Mouse (Mus musculus): ENCODE measurements at regions not wholly inside any gene's neighbourhood (a gene's known extent, or its start where the extent isn't known, plus 50 kb on each side); places are given as distances from the start of the nearest gene placed in this dataset.

DNA sequence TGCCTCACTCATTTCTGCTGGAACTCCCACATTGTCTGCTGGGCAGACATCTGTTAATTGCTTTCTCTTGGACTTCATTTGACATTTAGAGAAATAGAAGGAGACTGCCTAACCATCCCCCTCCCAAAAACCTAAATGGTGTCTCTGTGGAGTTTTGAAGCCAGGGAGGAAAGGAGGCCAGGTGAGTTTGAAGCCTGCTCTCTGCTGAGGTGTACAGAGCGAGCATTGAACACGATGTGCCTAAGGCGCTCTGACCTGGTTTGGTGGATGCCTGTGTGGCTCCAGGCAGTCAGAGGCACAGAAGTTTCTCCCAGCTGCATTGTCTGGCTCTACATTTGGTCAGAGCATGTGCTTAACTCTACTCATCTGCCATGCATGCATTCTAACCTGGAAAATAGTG is 302.6 kb upstream of the Camk1g start:
- peak; percentile 29 for DNase-seq

DNA sequence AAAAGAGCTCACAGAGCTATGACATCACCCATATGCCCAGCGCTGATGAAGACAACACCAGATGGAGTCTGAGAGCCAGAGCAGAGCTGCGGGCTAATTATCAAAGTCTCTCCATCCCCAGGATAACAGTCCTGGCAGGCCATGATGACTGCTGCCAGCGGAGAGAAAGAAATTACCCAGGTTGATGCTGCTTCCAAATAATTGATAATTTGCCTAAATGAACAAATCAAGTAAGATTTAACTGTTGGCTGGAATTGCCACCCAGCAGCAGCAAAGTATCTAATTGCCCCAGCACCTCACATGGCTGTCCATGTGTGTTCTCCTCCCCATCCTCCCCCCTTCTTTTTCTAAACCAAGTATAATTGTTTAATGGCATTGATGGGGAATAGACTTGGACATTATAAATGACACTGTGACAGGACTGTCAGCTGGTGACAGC is 301.7 kb upstream of the Camk1g start:
- DNase-seq: peak; percentile 48

DNA sequence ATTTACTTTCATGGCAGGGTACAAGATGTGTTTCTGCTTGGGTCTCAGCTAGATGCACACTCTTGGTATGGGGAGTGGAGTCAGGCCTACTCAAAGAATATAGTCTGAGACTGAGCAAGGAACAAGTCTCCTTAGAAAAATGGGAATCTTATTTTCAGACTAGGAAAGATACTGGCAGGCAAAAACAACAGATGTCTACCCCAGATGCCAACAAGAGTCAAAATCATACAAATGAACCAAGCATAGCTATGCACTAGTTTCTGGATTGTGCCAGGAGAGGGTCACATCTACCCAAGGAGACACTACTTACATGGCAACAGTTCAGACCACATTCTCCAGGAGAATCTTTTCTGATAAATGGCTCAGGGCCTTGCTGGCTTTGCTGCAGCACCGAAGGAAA is 300.9 kb upstream of the Camk1g start:
- peak; percentile 24 for DNase-seq

DNA sequence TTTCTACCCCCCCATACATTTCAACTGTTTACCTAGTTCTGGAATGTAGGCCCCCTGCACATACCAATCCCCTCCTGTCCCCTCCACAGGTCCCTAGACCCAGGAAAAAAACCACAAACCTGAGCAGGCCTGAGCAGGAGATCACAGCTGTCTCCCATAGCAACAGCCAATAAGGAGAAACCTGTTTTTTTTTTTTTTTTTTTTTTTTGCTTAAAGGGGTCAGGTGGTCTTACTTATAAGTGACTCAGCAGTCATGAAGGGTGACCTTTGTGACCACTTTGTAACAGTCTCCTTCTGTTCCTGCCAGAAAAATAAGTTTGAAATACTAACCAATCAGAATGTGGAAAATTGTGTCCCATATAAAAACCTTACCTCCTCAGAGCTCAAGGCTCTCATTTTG is 299.9 kb upstream of the Camk1g start:
- no peak for DNase-seq

DNA sequence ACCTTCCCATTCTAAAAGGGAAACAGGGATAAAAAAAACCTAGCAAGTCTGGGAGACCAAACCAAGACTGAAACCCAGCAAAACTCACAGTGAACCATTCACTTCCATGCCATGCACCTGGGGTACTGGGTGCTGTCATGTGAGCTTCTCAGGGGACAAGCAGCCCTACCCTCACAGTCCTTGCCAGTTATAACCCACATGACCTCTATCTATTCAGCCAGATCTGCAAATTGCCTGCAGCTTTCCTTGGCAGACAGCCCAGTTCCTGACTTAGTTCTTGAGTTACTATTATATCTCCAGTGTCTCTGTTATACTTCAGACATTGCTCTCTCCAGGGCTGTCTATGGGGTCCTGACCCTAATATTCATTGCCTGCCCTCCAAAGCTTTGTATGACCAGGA is 298.7 kb upstream of the Camk1g start:
- DNase-seq: no peak

DNA sequence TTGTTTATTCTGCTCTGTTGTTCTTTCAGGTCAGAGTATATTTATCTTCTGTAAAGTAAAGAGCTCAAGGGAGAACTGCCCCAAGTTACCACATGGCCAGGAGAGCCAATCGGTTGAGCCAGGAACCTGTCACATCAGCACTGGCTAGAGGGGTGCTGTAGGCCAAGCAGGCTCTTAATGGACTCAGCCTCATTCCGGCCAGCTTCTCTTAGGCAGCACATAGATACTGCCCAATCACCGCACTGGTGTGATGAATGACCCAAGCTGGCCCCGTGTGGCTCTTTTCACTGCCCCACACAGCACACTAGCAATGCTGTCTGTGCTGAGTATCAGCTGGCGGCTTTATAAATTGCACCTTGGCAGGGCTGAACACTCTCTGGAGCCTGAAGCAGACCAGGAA is 295.8 kb upstream of the Camk1g start:
- DNase-seq: no peak

DNA sequence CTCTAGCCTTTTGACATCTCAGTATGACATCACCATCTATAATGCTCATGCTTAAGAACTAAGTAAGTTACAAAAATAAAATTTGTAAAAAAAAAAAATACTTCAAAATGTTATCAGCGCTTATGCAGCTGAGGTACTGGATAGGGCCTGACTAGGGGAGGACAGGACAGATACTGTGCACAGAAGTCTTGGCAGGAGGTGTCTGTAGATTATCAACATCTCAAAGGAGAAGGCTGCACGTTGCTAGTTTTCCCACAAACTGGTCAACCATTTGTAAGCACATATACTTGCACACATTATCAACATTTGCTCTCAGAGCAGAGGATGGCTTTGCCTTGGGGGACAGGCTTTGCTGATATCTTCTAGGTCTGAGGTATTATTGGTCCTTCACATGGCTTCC is 294.5 kb upstream of the Camk1g start:
- no peak for DNase-seq

DNA sequence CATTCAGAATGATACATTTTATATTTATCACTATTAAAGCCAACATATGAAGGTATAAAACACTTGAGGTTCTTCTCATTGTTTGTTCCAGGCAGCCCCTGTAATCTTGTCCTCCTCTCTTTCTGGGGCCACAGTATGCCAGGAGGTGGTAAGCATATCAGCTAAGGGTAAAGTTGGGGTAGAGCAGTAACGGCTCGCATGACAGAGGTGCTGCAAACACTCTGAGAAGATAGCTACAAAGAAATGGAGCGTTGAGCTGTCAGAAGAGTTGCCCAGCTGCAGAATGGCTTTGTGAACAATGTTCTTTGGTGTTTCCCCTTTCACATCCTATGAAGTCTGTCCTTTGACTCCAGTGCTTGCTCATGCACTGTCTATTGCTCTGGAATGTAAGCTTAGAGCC is 293.5 kb upstream of the Camk1g start:
- DNase-seq: no peak

DNA sequence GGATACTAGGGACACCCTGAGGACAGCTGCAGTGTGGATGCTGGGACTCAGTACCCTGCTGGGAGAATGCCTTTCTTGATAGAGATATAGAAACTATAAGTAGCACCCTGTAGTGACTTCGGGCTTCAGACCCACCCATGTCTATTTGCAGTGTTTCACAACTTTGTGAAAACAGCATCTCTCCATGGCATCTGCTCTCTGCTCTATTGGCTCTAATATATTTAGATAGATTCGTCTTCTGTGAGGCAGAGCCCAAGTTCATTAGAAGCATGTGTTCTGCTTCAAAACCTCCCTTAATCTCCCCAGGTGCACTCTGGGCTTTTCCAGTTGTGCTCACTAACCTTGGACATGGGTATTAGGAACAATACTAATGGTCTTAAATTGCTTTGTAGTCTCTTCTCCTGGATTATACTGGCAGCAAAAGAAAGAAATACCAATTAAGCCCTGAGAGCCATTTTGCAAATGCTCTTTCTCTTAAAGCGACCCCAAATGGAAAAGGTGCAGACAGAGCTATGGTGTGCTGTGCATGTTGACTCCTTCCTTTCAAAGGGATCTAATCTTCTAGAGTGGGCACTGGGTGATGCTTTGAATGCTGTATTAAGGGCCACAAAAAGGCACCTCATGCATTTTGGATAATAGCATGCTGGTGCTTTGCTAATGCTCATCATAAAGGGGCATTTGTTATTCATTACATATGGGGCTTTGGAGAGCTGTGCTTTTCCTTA is 292.2 kb upstream of the Camk1g start:
- DNase-seq: no peak

DNA sequence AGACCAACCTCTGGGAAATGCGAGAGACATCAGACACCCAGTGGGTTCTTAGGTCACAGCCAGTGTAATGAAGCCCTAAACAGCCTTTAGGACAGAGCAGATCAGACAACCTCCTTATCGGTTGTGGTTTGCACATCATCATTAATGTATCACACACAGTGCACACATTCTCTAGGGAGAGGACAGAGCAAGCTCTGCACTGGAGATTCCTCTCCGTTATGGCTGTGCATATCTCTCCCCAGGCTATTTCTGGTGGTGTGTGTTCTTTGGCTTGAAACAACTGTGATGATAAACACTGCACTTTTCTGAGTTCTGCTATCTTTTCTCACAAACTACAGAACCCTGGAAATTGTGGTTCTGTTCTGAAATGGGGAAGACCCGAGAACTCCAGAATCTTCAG is 291.3 kb upstream of the Camk1g start:
- no peak for DNase-seq

DNA sequence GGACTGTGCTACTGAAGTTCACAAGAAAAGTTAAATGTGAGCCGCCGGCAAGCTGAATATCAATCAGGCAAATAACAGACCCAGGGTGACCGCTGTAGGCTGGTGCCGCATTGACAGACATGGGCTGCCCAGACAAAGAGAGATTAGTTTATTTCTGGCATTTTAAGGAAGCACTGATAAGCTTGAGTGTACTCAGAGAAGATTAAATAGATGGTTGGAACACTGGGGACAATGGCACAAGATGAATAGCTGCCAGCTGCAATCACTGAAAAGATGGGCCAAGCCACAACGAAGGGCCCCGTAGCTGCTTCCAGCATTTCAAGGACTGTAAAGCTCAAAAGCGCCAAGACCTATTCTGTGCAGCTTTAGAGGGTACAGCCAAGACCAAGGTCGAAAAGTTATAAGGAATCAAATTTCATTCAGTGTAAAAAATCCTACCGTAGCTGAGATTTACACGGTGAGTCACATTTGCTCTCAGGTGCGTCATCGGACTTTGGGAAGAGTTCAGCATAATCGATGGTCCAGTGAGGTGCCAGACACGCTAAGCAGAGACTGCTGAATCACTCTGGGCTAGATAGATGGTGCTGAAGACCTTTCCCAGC is 285.1 kb upstream of the Camk1g start:
- DNase-seq: no peak

DNA sequence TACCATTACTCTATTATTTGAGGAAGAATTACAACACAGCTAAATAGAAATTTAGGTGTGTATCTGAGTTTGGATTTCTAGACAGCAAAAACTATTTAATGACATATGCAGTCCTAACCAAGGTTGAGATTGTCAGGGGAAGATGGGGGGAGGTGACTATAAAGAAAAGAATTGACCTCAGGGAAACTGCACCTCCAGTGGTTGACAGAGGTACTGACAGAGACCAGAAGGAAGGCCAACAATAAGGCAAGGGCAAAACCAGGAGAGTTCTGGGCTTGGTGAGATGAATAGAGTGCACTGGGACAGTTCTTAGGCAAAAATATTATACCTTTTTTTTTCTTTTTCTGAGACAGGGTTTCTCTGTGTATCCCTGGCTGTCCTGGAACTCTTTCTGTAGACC is 280.2 kb upstream of the Camk1g start:
- no peak for DNase-seq

DNA sequence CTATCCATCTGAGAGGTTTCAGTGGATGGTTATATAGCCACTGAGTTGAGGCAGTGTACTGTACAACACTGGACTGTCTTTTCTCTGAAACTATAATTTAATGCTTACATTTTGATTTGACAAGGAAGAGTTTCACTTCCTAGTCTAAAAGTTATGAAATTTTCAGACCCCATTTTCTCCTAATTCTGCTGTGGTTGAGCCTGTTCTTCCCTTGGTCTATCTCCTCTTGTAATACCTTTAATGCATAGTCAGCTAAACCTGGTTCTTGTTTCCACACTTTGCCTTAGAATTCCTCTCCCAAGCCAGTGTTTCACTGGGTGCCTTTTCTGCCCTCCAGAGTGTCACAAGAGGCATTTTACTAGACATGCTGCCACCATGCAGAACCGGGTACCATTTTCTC is 279.3 kb upstream of the Camk1g start:
- DNase-seq: no peak

DNA sequence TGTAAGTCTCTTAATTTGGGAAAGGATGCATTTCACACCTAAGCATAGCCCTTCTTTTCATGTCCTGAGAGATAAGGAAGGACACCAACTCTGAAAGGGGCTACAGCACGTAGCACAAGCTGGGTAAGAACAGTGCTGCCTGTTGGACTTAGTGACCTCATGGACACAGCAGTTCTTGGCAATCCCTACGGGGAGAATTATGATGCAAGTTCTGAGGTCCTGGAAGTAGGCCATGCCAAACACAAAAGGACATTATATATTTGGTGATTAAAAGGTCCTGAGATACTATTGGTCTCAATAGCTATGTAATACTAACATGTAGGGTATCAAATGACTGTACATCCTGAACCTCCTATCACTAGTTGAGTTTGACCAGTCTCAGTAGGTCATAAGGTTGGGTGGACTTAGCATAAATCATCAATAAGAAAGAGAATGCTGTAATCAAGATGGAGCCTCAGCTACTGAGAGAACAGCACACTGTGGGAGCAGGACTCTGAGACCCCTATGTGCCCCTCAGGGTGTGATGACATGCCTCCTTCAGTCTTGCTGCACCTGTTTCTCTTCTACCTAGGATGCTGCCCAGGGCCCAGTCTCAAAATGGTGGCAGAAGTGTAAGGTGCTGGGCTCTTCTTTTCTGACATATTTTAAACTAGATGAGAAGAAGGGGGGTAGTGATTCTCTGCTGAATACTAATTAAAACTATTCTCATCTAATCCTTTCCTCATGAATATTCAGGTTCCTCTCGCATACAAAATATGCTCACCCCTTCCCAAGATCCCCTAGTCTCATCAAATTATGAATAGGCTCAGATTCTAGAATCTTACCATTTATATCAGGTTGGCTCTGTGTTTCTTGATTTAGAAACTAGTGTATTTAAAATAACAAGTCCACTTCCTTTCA is 277.5 kb upstream of the Camk1g start:
- no peak for DNase-seq

DNA sequence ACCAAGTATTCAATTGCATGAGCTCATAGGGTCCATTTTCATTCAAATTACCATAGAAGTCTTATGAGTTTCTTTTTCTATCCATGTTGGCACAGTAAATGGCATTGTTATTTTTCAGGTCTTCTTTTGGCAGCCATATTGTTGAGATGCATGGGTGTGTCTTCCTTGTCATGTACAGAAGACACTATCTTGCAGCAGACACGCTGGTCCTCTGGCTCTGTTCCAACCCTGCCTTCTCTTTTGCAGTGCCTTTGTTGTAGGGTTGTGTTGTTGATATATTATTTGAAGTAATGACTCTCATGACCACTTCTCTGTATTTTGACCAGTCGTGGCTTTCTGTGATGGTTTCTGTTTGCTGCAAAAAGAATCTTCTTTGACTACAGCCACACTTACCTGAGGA is 274.4 kb upstream of the Camk1g start:
- DNase-seq: no peak

DNA sequence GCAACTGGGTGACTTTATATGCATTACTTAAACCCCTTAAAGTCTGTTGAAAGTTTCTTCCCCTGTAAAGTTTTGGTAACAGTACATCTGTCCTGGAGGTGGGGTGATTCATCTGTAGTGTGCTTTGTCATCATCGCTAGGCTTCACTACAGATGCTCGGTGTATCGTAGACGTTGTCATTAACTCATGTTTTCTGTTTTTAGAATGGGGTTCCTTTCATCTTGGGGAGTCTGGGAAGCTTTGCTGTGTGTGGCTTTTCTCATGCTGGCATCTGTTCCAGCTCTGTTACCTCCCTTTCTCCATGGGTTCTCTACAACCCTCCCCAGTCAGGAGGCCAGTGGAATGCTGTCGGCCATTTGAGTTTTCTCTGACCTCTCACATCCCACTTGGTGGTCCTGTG is 266.4 kb upstream of the Camk1g start:
- DNase-seq: peak; percentile 19

DNA sequence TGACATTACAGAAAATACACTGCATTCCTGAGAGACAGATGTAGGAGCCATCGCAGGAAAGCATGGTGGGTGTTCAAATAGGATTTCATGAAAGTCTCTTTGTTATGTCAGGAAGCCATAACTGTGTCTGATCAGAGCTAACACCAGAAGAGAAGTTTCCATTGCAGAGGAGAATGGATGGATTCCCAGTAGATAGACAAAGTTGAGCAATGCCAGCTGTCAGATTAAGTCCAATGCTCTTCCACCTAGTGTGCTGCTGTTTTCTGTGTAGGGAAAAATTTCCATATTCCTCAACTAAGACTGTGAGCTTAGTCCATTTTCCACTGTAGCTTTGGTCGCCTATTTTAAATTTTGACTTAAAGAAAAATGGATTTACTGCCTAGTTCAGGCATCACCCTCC is 262.0 kb upstream of the Camk1g start:
- no peak for DNase-seq

DNA sequence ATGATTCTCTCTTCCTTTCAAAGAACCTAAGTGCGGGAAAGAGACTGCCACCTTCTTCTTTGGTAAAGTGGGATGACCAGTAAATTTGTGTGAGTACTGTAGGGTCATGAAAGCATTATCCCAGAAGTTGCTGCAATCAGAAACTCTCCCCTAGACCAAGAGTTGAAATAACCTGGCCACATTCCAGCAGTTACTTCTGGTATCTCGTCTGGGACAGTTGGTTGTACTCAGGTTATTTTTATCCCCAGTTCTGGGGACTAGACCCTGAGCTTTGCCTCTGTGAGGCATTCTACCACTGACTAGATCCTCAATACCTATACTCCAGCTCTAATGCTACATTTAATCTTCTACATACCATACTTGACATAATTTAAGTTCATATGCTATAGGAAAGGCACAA is 259.8 kb upstream of the Camk1g start:
- DNase-seq: no peak

DNA sequence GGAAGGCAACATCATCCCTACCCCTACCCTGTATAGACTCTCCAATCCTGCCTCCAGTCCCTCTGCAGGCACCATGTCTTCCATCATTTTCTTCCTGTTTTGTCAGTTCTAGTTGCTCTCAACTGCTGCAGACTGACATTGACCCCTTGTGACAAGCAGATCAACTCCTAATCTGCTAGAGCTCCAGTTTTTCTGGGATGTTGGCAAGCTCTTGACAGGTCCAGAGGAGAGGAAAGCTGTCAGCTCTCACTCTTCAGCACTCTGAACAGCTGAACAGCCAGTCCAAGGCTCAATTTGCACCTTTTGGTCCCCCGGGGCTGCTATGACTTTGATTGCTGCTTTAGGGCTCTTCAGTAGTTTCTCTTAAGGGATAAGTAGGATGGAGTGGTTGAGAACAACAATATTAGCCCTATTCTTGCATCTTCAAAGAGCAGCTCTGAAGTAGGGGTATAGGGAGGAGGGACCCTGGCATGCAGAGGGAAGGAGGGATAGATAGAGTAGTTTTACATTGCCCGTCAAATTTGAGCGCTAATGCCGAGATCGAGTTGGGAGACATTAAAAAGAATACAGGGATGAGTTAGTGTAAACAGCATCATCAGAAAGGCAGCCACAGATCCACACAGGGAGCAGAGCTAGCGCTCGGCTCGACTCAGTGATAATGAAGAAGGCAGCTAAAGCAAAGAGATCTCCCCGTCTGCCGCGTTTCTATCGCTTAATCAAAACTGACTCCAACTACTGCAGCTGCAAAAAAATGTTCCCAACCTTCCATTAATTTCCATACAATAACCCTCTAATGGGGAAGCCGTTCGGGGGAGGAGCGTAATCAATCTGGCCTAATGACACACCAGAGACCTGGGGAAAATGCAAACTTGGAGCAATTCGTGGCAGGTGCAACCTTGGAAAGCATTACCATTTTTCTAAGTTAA is 257.1 kb upstream of the Camk1g start:
- no peak for DNase-seq

DNA sequence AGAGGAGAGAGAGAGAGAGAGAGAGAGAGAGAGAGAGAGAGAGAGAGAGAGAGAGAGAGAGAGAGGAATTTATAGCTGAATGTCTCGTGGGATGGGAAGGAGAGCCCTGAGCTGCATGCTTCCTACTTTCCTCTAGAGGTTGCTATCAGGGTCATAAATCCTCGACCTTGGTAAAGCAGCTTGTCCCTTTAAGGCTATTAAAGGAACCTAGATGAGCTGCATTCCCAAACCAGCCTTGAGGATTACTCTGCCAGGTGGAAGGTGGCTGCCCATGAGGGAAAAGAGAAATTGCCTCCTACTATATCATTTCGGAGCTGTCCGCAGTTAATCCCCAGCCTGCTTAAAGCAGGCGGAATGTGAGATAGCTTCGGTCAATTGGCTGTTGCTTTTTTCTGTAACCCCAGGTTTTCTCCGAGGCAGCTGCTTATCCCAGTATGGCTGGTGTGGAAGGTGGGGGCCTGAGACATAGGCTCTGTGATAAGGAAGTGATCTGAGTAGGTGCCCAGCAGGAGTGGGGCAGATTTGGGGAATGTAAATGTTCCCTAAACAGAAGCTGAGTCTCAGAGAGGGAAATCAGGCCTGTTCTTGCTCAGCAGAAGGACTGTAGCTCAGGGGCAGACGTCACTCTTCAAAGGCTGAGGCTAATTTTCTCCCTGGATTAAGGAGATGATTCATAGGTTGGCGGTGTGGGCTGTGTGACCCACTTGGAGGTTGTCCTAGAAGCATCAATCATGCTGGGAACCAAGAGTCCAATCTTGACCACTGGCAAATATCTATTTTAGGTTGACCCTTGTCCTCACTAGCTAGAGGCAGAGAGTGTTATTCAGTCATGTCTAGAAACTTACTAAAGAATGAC is 255.2 kb upstream of the Camk1g start:
- DNase-seq: no peak

DNA sequence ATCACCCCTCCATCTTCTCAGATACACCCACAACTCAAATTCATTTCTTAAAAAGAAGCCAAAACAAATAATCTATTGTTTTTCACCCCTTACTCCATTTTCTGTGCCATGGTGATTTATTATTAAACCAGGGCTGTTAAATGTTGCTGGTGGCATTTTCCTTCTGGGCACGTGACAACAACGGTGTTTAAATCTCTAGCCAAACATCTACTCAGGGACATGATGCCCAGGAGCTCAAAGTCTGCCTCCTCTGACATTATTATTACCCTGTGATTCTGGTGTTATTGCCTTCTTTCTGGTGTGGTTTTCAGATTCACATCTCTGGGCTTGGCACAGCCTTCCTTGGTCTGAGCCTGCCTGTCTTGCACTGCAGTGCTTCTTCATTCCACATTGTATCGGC is 253.5 kb upstream of the Camk1g start:
- DNase-seq: no peak

DNA sequence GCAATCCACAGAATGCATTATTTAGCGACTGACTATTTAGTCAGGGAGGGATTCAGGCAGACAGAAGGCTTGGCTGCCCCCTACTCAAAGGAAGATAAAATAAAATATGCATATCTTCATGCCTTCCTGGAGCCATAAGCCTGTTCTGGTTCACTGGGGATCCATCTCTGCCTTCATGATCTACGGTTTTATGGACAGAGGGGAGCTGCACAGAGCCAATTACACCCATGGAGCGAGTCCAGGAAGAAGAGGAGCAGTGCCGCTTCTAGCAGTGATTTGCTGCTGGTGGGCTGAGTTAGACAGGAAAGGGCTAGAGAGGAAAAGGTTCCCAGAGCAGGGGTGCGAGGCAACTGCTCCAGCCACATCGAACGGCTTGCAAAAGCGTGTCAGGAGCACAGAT is 248.2 kb upstream of the Camk1g start:
- no peak for DNase-seq

Data from layer of hippocampus, adult 9-11 months (tissue).